Mouse (Mus musculus): ENCODE data around the gene Mgat5b.

- TF ChIP-seq POLR2A (IDR thresholded peaks at IDR 0.05; ENCODE audit: low read depth, low read length) = no peak
- no peak for TF ChIP-seq CTCF (IDR thresholded peaks at IDR 0.05; ENCODE audit: extremely low read depth, insufficient read depth, insufficient read length, insufficient replicate concordance)
Measured at GRCm38 (mm10) chr11:116935917-116936316, 17.3 kb downstream of the Mgat5b start.
